Mouse (Mus musculus): ENCODE measurements at regions not wholly inside any gene's neighbourhood (a gene's known extent, or its start where the extent isn't known, plus 50 kb on each side); places are given as distances from the start of the nearest gene placed in this dataset.

- DNase-seq (ENCODE audit: low spot score in 2 of 2) = no peak
Observed at GRCm38 (mm10) chr12:119028161-119028560, 61.9 kb upstream of the Abcb5 start.

GRCm38 (mm10) chr12:119027701-119028100, 61.5 kb upstream of the Abcb5 start:
- no peak for DNase-seq (ENCODE audit: low spot score in 2 of 2)

- peak; percentile 10 to 25 for DNase-seq (ENCODE audit: low spot score in 2 of 2)
Observed at GRCm38 (mm10) chr12:119026311-119026710, 60.1 kb upstream of the Abcb5 start.

GRCm38 (mm10) chr12:119024063-119024462, 57.8 kb upstream of the Abcb5 start:
- no peak for DNase-seq (ENCODE audit: low spot score in 2 of 2)
